Mouse (Mus musculus) myocyte (in vitro differentiated cells): ENCODE results near the gene Crk. TPM values are rescaled to one million over a fixed set of nuclear protein-coding genes. Genes with fewer than 3 reads are reported as not detected.
A peak's percentile ranks its signal among the peaks of the same experiment; 100 is the strongest.

ENCODE experiments used
- H3K27me3 ChIP-seq: one replicate; pipeline ENCODE4 v1.6.1; 2011; ENCODE audit not compliant: control insufficient read depth, insufficient read depth, insufficient read length
- H3K36me3 ChIP-seq: one replicate; pipeline ENCODE4 v1.6.1; 2011; ENCODE audit not compliant: control insufficient read depth, insufficient read depth
- H3K4me2 ChIP-seq: one replicate; pipeline ENCODE4 v1.6.1; 2011; ENCODE audit warnings: low read depth, control low read depth
- H3K4me3 ChIP-seq: one replicate; pipeline ENCODE4 v1.5.1; 2011; ENCODE audit warnings: mild to moderate bottlenecking, control low read depth, moderate library complexity
- H3K79me2 ChIP-seq: one replicate; pipeline ENCODE4 v1.6.1; 2011; ENCODE audit not compliant: control insufficient read depth, insufficient read depth
- H3ac ChIP-seq: one replicate; pipeline ENCODE4 v1.6.1; 2011; ENCODE audit not compliant: control insufficient read depth, insufficient read length
- CEBPB ChIP-seq: IDR thresholded peaks from 2 replicates; pipeline ENCODE4 v1.6.1; 2011; ENCODE audit warnings: mild to moderate bottlenecking, moderate library complexity; ENCODE audit not compliant: poor library complexity, insufficient read depth, severe bottlenecking
- E2F4 ChIP-seq: IDR thresholded peaks from one replicate; pipeline ENCODE4 v1.6.1; 2011; ENCODE audit warnings: mild to moderate bottlenecking, control low read depth, moderate library complexity; ENCODE audit not compliant: insufficient read depth
- MAX ChIP-seq: IDR thresholded peaks from one replicate; pipeline ENCODE4 v1.6.1; 2011; ENCODE audit warnings: low read depth, mild to moderate bottlenecking, control low read depth
- MYOD1 ChIP-seq, 3 experiments: IDR thresholded peaks; one replicate each; pipeline ENCODE4 v1.6.1; 2011; ENCODE audit warnings: control low read depth in 2 of 3, low read depth in 2 of 3, mild to moderate bottlenecking in 2 of 3, moderate library complexity in 1 of 3; ENCODE audit not compliant: insufficient read length in 2 of 3, control insufficient read depth in 1 of 3
- MYOG ChIP-seq, 3 experiments: IDR thresholded peaks; one replicate each; pipeline ENCODE4 v1.6.1; 2011; ENCODE audit warnings: control low read depth in 2 of 3, low read depth in 2 of 3, mild to moderate bottlenecking in 2 of 3; ENCODE audit not compliant: insufficient read length in 2 of 3, control insufficient read depth in 1 of 3, insufficient read depth in 1 of 3
- POLR2A ChIP-seq: IDR thresholded peaks from one replicate; pipeline ENCODE4 v1.6.1; 2011; ENCODE audit warnings: low read depth, mild to moderate bottlenecking, control low read depth, moderate library complexity; ENCODE audit not compliant: insufficient read length
- POLR2AphosphoS2 ChIP-seq: IDR thresholded peaks from one replicate; pipeline ENCODE4 v1.6.1; 2011; ENCODE audit warnings: low read depth, control low read depth; ENCODE audit not compliant: insufficient read length
- REST ChIP-seq: IDR thresholded peaks from one replicate; pipeline ENCODE4 v1.6.1; 2011; ENCODE audit warnings: mild to moderate bottlenecking, control low read depth, moderate library complexity; ENCODE audit not compliant: insufficient read depth, insufficient read length
- SRF ChIP-seq: IDR thresholded peaks from one replicate; pipeline ENCODE4 v1.6.1; 2011; ENCODE audit warnings: low read depth; ENCODE audit not compliant: control insufficient read depth, insufficient read length
- TCF12 ChIP-seq: IDR thresholded peaks from one replicate; pipeline ENCODE4 v1.6.1; 2011; ENCODE audit warnings: mild to moderate bottlenecking, control low read depth; ENCODE audit not compliant: poor library complexity, insufficient read depth, severe bottlenecking
- TCF3 ChIP-seq: IDR thresholded peaks from one replicate; pipeline ENCODE4 v1.6.1; 2011; ENCODE audit warnings: low read depth, control low read depth; ENCODE audit not compliant: insufficient read length
- USF1 ChIP-seq: IDR thresholded peaks from one replicate; pipeline ENCODE4 v1.6.1; 2011; ENCODE audit warnings: low read depth, mild to moderate bottlenecking, control low read depth, moderate library complexity
- polyA plus RNA-seq: library from polyadenylated mRNA; unstranded; fragments of >200 nt; fragmentation: generic; extraction: Trizol; gene quantifications from one replicate; pipeline ENCODE4 v1.2.1, GENCODE M21; 2012; ENCODE audit warnings: missing spikeins

Crk gene
- polyA plus RNA-seq, 1 experiment: 34.5 TPM

DNA sequence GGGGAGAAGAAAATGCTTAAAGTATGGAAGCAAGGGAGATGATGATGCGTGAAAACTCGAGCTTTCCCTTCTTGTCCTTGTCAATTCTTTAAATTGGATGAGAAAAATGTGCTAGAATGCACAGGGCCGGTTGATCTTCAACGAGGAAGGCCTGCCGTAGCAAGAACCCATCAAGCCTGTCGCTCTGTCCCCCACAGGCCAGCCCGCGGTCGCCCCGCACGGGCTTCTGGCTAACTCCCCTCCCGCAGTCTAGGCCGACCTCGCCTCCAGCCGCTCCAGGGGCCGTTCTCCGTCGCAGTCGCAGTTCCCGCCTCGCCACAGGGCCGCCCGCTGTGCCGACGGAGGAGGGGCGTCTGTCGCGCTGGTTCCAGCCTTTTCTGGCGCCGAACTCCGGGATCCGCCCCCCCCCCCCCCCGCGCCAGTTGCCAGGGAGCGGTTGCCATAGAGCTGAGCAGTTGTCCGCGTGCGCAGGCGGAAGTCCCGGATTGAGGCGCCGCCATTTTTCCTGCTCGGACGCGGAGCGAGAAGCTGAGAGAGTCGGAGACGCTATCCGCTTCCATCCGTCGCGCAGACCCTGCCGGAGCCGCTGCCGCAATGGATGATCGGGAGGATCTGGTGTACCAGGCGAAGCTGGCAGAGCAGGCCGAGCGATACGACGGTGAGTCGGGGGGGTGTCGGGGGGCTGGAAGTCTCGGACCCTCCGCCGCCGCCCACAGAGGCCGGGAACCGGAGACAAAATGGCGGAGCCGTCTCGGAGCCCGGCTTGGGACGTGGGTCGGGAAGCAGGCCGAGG, 53.6 kb downstream of the Crk start, which contains the start of gene Ywhae:
Gene Ywhae, plus strand, starts transcription at position 436 of the 793 bp plus-strand sequence.
- Histone ChIP-seq H3K4me3 (peak within 1 kb of the TSS; percentile 75), H3K36me3 (no peaks in the 10 kb centered on the region), H3K27me3 (no peaks in the 10 kb centered on the region), H3ac (peak within 1 kb of the TSS; percentile 83), H3K79me2 (peaks cover 44% of the 10 kb centered on the region), H3K4me2 (peak within 1 kb of the TSS; percentile 94)
- peak; percentile 91 for TF ChIP-seq POLR2A
- peak in 1 of 3 experiments; percentile 49 for TF ChIP-seq MYOD1 (IDR thresholded peaks at IDR 0.05; ENCODE audit: control insufficient read depth in 1 of 3, insufficient read length in 2 of 3, low read depth in 2 of 3)
- TF ChIP-seq TCF3: no peak
- peak in 1 of 3 experiments; percentile 63 for TF ChIP-seq MYOG (IDR thresholded peaks at IDR 0.05; ENCODE audit: control insufficient read depth in 1 of 3, insufficient read depth in 1 of 3, insufficient read length in 2 of 3, low read depth in 2 of 3)
- TF ChIP-seq CEBPB: no peak
- TF ChIP-seq USF1: no peak
- peak; percentile 70 for TF ChIP-seq E2F4
- peak; percentile 90 for TF ChIP-seq POLR2AphosphoS2
- TF ChIP-seq MAX: no peak
- peak; percentile 11 for TF ChIP-seq REST
- no peak for TF ChIP-seq SRF
- TF ChIP-seq TCF12: no peak

DNA sequence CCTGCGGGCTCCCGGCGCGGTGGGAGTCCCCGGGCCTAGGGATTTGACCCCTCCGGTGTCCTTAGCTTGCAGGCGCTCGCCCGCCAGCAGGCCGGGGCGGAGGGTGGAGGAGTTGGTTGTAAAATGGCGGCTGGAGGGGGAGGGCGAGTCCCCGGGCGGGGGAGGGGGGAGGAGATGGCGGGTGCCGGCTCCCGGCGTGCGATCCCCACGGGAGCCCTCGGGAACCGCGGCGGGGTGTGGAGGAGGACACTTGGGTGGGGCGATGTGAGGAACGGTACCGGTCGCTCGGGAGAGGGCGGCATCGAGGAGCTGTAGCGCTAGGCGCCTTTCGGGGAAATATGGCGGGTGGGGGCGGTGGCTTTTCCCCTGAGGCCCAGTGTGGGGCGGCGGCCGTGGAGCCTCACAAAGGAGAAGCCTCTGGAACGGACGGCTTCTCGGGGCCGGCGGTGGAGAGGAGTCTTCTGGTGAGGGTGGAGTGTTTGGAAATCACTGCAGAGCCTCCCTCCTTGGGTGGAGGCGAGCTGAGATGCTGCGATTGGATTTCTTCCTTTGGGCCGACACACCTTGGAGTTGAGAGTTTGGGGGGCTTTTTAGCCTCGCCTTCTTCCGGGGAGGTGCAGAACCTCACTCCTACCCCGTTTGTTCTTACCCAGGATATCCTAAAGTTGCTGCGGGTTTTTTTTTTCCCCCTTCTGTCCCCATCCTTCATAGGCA, 54.3 kb downstream of the Crk start:
- peaks cover 52% of the 10 kb centered on the region for H3K79me2 ChIP-seq
- H3K27me3 ChIP-seq: no peaks in the 10 kb centered on the region
- peak overlapping the region; percentile 75 for H3K4me3 ChIP-seq
- H3K4me2 ChIP-seq: peak overlapping the region; percentile 94
- peaks cover 4% of the 10 kb centered on the region for H3K36me3 ChIP-seq
- peak overlapping the region; percentile 83 for H3ac ChIP-seq
- no peak for TF ChIP-seq MAX
- TF ChIP-seq TCF3: no peak
- TF ChIP-seq POLR2AphosphoS2: peak; percentile 30
- TF ChIP-seq E2F4: no peak
- no peak for TF ChIP-seq MYOG (IDR thresholded peaks at IDR 0.05; ENCODE audit: control insufficient read depth in 1 of 3, insufficient read depth in 1 of 3, insufficient read length in 2 of 3, low read depth in 2 of 3)
- TF ChIP-seq CEBPB: no peak
- no peak for TF ChIP-seq POLR2A
- TF ChIP-seq SRF: no peak

GRCm38 (mm10) chr11:75735462-75736252, 56.6 kb downstream of the Crk start:
- TF ChIP-seq MAX (no peak), CEBPB (no peak), MYOD1 (IDR thresholded peaks at IDR 0.05; ENCODE audit: control insufficient read depth in 1 of 3, insufficient read length in 2 of 3, low read depth in 2 of 3) (no peak), SRF (no peak), MYOG (IDR thresholded peaks at IDR 0.05; ENCODE audit: control insufficient read depth in 1 of 3, insufficient read depth in 1 of 3, insufficient read length in 2 of 3, low read depth in 2 of 3) (no peak), USF1 (no peak), POLR2AphosphoS2 (no peak), POLR2A (no peak), REST (no peak), TCF12 (no peak), TCF3 (no peak), E2F4 (no peak)
- Histone ChIP-seq H3K79me2 (peaks cover 74% of the 10 kb centered on the region), H3K36me3 (peaks cover 4% of the 10 kb centered on the region), H3ac (no peak overlapping the region), H3K27me3 (no peaks in the 10 kb centered on the region), H3K4me3 (peak overlapping the region; percentile 75), H3K4me2 (peak overlapping the region; percentile 94)

DNA sequence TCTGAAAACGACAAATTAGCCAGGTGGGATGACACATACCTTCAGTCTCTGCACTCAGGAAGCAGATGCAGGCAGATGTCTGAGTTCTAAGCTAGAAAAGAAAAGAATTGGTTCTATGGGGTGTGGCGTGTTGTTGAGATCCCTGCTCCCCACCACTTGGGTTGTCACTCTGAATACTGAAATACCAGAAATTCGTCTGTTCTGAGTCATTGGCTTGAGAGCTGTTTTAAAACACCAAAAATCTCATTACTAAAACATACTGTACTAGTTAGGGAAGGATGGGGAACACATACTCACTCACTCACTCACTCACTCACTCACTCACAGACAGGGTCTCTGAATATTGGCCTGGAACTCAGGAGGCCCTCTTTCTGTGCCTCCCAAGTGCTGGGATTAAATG, 57.9 kb downstream of the Crk start:
- peak overlapping the region; percentile 67 for H3K4me2 ChIP-seq
- no peak overlapping the region for H3K4me3 ChIP-seq
- H3K36me3 ChIP-seq: peaks cover 10% of the 10 kb centered on the region
- no peak overlapping the region for H3ac ChIP-seq
- H3K79me2 ChIP-seq: peaks cover 88% of the 10 kb centered on the region
- TF ChIP-seq TCF3 (no peak), MYOD1 (IDR thresholded peaks at IDR 0.05; ENCODE audit: control insufficient read depth in 1 of 3, insufficient read length in 2 of 3, low read depth in 2 of 3) (no peak), MAX (no peak), E2F4 (no peak), MYOG (IDR thresholded peaks at IDR 0.05; ENCODE audit: control insufficient read depth in 1 of 3, insufficient read depth in 1 of 3, insufficient read length in 2 of 3, low read depth in 2 of 3) (no peak), POLR2A (no peak), SRF (no peak), TCF12 (no peak), CEBPB (no peak), USF1 (no peak), POLR2AphosphoS2 (no peak)
- no peaks in the 10 kb centered on the region for H3K27me3 ChIP-seq
